Mouse (Mus musculus): ENCODE measurements at regions not wholly inside any gene's neighbourhood (a gene's known extent, or its start where the extent isn't known, plus 50 kb on each side); places are given as distances from the start of the nearest gene placed in this dataset.

- no peak for DNase-seq
Observed at GRCm38 (mm10) chr19:15851622-15852021, 95.5 kb downstream of the Psat1 start.

DNA sequence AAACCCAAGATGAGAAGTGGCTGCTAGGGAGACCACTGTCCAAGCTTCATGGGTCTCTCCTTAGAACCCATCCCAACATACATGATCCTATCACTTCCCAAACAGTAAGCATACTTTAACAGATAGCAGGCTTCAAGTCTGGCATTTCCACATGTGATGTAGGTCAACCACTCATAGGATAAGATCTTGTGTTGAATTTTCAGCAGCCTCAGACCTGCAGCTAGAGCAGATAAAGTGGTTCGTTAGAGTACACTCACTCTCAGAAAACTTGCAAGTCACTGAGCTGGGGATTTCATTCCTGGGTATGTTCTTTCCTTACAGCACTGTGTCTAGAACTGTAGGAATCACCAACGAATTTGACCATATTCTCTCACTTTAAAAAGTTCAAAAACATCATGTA lies 96.4 kb downstream of the Psat1 start:
- no peak for DNase-seq

- DNase-seq: no peak
Observed at GRCm38 (mm10) chr19:15849235-15849634, 97.9 kb downstream of the Psat1 start.

DNA sequence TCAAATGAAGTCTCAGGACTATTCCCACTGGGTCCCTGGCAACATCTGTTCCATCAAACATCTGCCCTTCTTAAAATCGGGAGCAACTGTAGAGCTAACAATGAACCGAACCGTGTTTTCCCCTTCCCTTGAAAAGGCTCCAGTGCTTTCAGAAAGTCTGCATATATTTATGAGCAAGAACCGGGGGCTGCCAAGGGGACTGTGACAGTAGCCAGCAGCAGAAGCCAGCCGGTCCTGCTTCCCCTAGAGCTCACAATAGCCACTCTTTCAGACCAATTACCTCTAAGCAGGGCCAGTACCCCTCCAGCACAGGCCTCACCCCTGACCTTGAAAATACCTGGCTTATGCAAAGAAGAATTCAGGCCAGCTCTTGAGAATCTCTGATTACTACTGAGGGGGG lies 108.8 kb downstream of the Psat1 start:
- DNase-seq: peak in 1 of 2 experiments; percentile 22

GRCm38 (mm10) chr19:15837715-15838175 lies 109.4 kb downstream of the Psat1 start:
- no peak for DNase-seq

DNA sequence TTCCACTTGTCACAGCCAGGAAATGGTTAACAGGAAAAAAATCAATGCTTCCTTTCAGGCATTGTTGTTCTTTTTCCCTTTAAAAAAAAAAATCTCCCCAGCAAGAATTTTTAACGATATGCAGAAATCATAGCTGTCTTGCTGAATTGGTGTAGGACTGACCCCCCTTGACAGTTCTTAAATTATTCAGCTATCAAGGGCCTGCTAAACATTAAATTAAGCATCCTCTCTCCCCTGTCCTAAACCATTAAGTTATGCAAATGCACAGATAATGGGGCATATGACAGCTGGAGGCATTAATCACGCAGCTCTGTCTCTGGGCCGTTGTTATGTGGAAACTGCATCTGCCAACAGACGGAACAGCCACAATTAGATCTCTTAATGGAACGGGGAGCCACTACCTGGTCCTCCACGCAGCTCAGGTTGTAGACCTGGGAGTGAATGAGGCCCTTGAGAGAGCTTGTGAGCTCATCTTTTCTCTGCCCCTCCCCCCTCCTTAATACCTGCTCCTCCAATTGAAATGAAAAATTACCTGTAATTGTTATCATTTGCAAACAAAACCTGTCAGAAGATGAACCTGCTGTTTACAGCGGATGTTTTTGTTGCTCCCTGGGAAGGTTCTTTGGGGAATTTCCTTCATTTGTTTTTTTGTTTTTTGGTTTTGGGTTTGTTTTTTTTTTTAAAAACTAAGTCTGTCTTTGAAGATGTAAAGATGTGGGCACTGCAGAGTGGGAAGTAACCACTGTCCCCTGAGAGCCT lies 110.0 kb downstream of the Psat1 start:
- DNase-seq: no peak

DNA sequence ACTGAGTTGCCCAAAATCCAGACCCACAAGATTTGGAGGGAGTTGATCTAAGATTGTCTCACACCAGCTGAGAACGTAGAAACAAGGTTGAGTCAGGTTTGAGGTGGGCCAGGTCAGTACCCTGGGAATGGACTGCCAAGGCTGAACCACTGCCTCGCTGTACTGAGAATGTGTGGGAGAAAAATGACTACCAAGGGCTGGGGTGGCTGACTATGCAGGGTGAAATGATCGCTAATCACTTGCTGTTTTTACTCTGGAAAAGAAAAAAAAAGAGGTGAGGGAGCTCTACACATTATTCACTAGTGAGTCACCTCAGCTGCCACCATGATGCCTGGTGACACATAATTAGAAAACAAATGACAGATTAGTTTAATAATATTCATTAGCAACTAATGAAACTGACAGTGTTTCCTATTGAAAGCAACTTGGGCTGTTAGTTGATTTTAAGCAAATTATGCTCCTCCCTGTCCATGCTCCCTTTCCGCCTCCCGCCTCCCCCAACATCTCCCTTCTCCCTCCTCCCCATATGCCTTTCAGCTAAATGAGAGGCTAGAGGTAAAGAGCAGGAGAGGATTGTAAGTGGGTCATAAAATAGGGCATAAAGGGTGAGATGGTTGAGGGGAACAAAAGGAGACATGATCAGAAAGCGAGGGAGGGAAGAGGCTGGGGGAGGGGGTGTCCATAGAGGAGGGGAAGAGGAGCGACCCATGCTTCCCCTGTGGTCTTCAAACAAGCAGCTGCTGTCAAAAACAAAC lies 110.8 kb downstream of the Psat1 start:
- DNase-seq: no peak

DNA sequence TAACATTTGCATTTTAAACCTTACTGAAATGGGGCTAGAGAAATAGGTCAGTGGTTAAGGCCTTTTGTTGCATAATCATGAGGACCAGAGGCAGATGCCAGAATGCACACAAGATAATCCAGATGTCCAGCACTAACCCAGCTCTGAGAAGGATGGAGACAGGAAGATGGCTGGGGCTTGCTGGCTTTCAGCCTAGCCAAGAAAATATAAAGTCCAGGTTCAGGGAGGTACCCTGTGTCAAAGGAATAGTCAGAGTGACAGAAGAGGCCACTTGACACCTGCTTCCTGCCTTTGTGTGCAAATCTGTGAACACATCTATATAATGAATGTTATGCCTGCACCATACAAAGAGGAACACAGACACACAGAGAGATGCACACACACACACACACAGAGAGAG lies 116.8 kb downstream of the Psat1 start:
- no peak for DNase-seq

- no peak for DNase-seq
Observed at GRCm38 (mm10) chr19:15829158-15829557, 118.0 kb downstream of the Psat1 start.

DNA sequence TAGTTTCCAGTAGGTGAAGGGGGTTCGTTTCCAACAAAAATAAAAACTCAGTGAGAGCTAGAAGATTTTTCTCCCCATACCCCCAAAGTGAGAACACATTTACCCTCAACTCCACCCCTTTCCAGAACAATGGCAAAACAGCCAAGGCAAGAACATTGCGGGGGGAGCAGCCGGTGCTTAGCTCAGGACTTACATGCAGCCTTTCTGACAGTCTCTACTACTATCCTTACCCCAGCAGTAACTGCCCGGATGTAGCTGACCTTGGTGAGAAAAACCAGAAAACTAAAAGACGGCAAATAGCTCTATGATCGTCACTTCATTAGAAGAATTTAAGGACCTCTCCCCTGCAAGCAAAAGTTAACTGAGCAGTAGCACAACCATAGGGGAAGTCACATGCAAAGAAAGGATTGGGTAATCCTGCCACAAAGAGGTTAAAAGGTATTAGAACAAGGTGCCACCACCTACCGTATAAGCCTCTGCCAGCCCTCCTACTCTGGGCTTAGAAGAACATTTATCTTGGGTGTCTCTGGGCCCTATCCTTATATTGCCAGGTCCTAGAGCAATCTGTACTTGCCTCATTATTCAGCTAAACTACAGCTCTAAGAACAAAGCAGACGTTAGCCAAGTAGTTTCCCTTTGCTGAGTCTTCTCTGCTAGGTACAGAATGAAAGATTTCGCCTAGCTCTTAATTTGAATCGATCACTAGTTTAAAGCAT lies 119.0 kb downstream of the Psat1 start:
- DNase-seq: no peak

DNA sequence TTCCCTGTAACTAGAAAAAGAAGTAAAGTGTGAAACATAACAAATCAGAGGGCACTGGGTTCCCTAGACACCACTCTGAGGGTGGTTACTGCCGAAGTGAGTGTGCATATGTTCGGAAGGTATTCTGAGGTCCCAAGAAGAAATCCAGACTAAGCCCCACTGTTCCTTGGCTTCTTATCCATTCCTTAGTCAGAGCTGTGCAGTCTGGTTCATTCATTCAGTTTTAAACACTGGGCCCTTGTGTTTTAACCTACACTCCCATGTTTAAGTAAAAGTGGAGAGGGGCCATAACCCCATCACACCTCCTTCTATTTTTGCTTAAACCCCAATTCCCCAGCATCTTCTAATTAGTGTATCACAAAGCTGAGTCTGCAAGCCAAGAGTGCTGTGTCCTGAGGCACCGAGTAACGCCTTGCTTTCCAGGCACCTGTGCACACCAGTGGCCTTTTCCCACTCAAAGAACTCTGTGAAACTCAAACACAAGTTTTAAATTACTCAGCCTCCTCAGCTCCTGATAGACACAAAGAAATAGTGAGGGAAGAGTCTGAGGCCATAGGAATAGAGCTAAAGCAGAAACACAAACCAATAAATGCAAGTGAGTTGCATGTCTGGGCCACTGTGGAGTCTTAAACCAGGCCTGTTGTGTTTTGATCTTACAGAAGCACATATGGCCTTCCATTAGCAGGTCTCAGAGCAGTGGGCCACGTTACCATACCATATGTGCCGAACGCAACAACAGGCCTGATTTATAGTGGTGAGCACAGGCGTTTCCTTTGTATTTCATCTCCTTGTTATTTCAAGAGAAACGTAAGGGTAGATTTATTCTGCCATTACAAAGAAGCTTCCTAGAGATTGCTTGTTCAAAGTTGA lies 119.8 kb downstream of the Psat1 start:
- no peak for DNase-seq

- DNase-seq: no peak
Observed at GRCm38 (mm10) chr19:15823688-15824371, 123.3 kb downstream of the Psat1 start.

GRCm38 (mm10) chr19:15820020-15820419 lies 127.1 kb downstream of the Psat1 start:
- DNase-seq: no peak

DNA sequence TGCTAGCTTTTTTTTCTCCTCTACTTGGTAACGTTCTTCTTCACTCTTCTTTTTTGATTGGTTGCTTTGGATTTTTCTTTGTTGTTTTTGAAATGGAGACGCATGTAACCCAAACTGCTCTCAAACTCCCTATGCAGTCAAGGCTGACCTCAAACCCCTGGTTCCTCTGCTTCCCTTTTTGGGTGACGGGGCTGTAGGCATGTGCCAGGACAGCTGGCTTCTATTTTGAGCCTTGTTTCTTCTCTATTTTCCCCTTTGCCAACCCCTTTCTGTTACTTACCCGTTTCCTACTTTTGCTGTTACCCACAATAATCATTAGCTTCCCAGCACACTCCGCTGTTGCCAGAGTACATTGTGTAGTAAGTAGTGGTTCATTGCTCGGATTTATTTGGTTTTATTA lies 132.0 kb downstream of the Psat1 start:
- no peak for DNase-seq

- no peak for DNase-seq
Observed at GRCm38 (mm10) chr19:15809008-15809407, 138.1 kb downstream of the Psat1 start.

DNA sequence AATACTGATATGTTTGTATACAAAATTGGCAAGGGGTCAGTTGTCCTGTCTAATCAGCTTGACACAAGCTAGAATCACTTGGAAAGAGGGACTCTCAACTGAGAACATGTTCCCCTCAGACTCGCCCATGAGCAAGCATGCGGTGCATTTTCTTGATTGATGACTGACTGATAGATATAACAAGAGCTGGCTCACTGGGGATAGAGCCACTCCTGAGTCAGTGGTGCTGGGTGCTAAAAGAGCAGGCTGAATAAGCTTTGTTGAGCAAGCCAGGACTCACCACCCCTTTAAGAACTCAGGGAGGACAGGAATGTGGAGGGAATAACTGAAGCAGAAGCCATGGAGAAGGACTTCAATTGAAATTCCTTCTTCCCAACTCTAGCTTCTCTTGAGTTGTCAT lies 139.5 kb downstream of the Psat1 start:
- no peak for DNase-seq

DNA sequence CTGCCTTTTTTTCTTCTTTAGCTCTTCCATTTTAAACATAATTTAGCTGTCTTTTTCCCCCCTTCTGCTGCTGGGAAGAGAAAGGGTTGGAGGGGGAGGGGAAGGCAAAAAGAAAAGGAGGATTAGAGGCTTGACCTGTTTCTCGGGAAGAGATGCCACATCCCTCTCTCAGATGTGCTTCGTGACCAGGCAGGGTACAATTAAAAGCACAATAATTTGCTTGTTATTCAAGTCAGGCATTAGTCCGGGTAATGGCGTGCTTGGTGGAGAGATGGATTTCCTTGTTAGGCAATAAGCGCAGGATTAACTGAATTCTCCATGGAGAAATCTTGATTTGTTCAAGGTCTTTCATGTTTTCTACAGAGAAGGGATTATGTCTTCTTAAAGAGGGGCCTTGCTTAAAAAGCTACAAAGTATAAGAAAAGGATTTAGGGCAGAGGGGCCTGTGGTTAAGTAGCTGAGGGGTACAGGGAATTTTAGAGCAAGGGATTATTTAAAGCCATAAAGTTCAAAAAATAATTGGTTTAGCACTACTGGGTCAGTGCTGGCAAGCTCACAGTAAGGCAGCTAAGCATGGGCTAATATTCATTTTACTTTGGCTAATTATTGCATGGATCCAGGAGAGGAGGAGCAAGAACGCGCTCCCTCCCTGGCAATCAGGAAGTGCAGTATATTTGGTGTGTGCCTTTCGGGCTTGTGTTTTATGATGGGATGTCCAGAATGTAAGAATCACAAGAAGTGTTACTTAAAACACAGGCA lies 143.8 kb downstream of the Psat1 start:
- DNase-seq: no peak

GRCm38 (mm10) chr19:15802641-15803040 lies 144.5 kb downstream of the Psat1 start:
- no peak for DNase-seq

DNA sequence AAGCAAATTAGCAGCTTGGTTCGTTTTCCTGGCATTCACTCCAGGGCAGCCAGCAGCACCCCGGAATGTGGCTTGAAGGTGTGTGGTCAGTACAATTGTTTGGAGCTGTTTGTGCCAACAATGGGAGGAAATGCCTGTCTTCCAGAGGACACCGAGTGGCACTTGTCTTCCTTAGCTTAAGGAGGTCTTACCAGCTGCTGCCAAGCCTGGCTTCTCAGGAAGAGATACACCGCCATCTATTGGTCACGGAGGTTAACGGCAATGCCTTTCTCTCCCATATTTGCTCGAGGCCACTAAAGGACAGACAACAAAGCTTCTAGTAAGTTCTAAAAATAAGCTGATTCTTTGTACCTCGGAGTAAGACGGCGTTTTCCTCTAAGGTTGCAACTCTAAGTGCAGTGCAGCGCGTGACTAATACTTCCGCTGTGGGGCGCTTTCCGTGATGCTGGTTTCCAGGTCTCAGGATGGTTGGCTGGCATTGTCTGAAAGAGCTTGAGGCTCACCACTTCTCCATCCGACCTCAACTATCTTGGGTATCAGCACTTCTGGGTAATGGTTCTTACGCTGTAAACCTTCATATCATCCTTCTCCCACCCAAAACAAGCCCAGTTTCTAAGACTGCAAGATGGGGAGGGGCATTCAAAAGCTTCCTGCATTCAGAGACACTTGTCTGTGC lies 145.2 kb downstream of the Psat1 start:
- peak; percentile 83 to 84 for DNase-seq
